Mouse (Mus musculus) erythroblast, embryonic 14.5 days (primary cell): ENCODE data around the gene Car5b.

Source experiments
- GATA1 ChIP-seq: IDR thresholded peaks from 2 replicates; pipeline ENCODE4 v1.6.1; 2012; ENCODE audit warnings: low read length, inconsistent platforms, mixed read lengths
- TAL1 ChIP-seq: IDR thresholded peaks from 3 replicates; pipeline ENCODE4 v1.6.1; 2012; ENCODE audit warnings: low read length, inconsistent platforms, mixed read lengths

DNA sequence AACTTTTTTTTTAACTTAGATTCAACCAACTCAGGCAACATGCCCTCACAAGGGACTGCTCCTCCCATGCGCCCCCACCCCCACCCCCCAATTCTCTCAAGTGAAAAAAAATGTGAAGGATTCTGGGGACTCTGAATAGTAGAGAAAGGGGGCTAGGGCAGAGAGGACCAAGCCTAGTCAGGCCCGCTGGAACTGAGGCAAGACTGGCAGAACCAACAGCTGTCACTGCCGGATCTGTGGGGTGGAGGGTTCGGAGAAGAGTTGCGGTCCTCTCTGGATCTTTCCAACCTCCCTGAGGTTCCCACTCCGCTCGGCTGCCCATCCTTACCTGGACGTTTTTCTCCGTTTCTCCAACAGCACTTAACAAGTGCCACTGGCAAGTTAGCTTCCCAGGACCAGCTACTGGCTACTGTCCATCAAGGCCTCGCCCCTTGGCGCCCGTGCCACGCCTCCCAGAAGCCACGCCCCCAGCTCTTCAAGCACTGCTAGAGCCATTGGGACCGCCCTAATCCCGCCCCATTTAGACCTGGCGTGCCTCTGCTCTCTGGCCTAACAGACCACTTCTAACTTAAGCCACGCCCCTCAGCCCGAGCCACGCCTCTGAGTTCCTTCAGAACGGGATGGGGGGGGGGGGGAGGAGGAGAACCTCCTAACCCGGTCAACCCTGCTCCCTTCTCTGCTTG is at the start of gene Car5b:
- TF ChIP-seq TAL1 (no peak), GATA1 (no peak)
